Mouse (Mus musculus): ENCODE measurements around the gene Igf2bp2.

The Igf2bp2 gene

DNA sequence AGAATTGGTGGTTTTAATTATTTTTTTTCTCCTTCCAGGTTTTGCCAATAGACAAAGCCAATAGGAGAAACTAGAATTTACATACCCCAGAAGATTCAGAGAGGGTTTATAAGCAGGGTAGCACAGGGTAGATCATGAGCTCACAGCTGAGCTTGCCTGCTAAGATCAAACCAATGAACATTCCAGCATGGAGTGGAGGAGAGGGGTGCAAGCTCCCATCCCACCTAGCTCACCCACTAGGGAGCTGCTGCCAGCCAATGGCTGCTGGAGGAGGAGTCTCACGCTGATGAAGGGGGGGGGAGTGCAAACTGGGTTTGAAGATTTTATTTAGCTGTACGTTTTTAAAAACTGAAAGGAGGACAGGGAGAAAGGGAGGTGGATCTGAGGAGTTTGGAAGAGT lies 14.0 kb downstream of the Igf2bp2 start:
- no peak for DNase-seq (ENCODE audit: low spot score)

DNA sequence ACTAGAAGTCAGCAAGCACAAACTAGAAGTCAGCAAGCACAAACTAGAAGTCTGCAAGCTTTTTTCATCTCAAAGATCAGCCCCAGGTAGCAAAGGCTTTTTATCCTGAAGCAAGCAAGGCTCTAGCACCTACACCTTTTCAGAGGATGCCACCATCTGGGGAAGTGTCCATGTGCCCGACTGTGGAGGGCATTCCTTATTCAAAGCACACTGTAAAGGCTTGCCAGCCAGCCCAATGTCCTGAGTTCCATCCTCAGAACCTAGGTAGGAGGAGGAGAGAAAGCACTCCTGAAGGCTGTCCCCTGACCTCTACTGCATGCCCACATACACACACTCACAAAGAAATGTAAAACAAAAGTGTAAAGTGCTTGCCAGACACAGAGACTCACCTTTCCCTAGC lies 16.0 kb downstream of the Igf2bp2 start:
- DNase-seq (ENCODE audit: low spot score): no peak

GRCm38 (mm10) chr16:22146071-22146470 lies 17.0 kb downstream of the Igf2bp2 start:
- no peak for DNase-seq (ENCODE audit: low spot score)

GRCm38 (mm10) chr16:22144490-22144889 lies 18.6 kb downstream of the Igf2bp2 start:
- no peak for DNase-seq (ENCODE audit: low spot score)

GRCm38 (mm10) chr16:22140861-22141260 lies 22.2 kb downstream of the Igf2bp2 start:
- no peak for DNase-seq (ENCODE audit: low spot score)

GRCm38 (mm10) chr16:22139821-22140220 lies 23.3 kb downstream of the Igf2bp2 start:
- no peak for DNase-seq (ENCODE audit: low spot score)

DNA sequence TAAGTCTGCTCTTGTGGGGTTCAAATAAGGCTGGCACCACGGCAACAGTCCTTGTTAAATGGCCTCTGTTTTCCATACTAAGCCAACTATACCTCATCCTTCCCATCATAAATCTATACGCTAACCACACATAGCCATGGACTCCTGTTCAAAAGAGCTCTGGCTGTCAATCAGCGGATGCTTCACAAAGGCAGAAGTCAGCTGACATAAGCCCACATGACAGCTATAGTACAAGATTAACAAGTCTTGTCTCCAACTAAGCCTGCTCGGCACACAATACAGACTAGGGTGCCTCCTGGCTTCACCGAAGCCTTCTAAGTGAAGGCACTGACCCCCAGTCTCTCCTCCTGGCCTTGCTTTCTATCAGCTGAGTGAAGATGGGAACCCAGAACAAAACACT lies 26.9 kb downstream of the Igf2bp2 start:
- DNase-seq (ENCODE audit: low spot score): no peak

GRCm38 (mm10) chr16:22131321-22131720 lies 31.8 kb downstream of the Igf2bp2 start:
- no peak for DNase-seq (ENCODE audit: low spot score)

- no peak for DNase-seq (ENCODE audit: low spot score)
Observed at GRCm38 (mm10) chr16:22129511-22129910, 33.6 kb downstream of the Igf2bp2 start.

- DNase-seq (ENCODE audit: low spot score): no peak
Observed at GRCm38 (mm10) chr16:22128595-22128994, 34.5 kb downstream of the Igf2bp2 start.

DNA sequence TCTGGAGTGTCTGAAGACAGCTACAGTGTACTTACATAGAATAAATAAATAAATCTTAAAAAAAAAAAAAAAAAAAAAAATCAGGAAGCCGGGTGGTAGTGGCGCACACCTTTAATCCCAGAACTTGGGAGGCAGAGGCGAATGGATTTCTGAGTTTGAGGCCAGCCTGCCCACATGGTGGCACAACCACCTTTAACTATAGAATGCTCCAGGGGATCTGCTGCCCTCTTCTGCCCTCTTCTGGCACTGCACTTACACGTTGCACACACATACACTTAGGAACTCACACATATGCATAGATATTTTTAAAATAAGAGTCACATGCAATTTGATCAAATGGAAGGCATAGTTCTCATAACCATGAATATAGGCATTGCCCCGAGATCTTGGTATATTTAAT lies 35.3 kb downstream of the Igf2bp2 start:
- no peak for DNase-seq (ENCODE audit: low spot score)

GRCm38 (mm10) chr16:22126936-22127335 lies 36.2 kb downstream of the Igf2bp2 start:
- no peak for DNase-seq (ENCODE audit: low spot score)

- no peak for DNase-seq (ENCODE audit: low spot score)
Observed at GRCm38 (mm10) chr16:22124325-22124918, 38.7 kb downstream of the Igf2bp2 start.

DNA sequence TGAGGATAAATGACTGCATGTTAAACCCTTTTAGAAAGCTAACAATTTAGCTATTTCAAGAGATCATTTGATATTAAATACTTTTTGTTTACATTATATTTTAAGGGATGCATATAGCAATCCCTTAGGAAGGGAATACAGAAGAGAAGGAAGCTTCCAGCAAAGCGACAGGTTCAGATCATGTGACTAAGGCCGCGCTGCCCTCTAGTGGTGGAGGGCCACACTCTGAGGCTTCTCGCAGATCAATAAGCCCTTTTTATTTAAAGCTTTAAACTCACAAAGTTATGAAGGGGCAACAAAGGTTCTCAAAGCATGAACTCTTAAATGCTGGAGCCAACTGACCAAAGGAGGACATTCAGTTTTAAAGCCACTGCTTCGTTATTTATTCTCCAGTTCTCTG lies 39.4 kb downstream of the Igf2bp2 start:
- DNase-seq (ENCODE audit: low spot score): no peak

DNA sequence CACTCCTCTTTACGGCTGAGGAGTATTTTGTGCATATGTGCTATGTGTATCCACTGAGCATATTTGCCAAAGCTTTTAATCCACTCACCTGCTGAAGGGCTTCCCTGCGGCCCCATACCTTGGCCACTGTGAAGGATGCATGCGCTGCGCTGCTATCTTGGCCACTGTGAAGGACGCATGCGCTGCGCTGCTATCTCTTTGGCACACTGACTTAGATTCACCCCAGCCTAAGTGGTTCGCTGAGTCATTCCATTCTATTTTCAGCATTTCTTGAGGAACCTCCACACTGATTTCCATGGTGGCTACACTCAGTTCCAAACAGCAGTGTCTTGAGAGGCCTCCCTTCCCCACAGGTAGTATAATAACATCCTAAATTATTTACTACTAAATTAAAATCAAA lies 42.0 kb downstream of the Igf2bp2 start:
- peak; percentile 13 for DNase-seq (ENCODE audit: low spot score)

DNA sequence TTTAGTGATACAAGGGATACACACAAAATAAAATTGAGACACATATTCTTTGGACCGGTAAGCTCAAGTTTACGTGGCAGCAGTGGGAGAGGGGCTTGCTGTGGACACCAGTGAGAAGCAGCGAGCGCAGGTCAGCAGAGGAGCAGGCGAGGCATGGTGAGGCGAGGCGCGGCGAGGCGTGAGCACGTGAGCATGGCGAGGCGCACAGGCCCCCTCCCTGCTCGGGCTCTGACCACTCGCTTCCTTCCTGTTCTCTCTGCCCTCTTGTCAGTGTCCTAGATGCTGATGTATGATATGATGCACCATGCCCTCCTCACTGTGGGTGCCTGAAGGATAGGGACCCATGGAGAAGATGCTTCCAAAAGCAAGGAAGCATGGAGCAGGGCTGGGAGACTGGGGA lies 43.6 kb downstream of the Igf2bp2 start:
- DNase-seq (ENCODE audit: low spot score): no peak

DNA sequence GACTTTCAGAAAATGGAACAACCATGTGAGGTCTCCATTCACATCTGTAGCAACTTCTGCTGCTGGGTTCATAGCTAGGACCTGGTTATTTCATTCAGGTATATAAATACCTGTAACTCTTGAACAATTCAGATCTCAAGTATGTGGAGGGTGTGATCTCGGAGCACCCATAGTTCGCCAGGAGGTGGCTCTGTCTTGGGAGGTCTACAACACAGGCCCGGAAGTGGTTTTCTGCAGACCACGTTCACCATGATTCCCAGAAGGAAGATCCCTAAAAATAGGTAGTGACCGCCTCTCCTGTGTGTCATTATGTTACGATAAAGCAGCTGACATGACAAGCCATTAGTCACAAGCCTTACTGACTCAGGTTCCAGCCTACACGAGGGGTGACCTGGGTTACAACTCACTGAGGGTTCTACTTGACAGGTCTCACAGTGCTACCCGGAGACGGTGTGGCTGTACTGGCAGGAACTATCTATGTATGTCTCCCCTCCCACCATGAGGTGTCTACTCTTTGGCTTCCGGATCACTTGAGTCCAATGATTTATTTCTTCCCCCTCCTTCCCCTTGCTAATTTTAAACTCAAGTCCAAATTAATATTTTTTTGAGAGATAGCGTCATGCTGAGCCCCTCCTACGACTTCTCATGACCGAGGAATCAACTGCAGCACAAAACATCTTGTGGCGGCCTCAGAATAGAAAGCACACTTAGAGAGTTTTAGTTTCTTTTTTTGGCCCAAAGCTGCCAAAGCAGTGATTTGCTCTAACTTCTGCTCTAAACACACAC lies 44.2 kb downstream of the Igf2bp2 start:
- DNase-seq (ENCODE audit: low spot score): no peak

DNA sequence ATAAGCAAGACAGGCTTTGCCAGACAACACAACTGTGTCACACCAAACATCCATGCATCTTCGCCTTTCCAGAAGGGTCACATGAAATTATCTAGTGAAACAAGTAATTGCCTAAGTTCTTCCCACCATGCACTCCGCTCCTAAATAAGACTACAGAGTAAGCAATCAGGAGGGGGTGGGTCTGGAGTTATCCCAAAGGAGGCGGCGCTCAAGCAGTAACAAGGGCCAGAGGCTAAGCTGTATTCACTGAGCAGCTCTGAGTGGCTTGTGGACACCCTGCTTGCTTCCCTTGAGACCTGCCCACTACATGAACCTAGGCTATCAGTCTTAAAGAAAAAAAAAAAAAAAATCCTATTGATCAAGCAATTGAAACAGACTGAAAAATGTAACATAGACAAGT lies 44.9 kb downstream of the Igf2bp2 start:
- DNase-seq (ENCODE audit: low spot score): no peak

- DNase-seq (ENCODE audit: low spot score): no peak
Observed at GRCm38 (mm10) chr16:22116748-22117147, 46.4 kb downstream of the Igf2bp2 start.

DNA sequence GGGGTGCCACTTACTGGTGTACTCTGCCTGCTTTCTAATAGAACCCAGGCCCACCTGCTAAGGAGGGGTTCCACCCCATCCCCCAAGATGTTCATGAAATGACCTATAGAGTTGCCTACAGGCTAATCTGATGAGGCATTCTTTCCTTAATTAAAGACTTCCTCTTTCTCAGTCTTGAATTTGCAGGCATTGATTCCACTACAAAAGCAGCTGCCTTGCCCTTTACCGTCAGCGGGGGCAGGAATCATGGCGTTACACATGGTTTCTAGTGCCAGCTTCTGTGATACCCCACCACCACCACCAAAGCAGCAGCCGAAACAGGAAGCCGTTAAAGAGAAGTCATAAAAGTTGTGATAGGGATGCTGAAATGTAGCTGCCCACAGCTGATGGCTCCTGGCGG lies 47.0 kb downstream of the Igf2bp2 start:
- no peak for DNase-seq (ENCODE audit: low spot score)

GRCm38 (mm10) chr16:22110036-22110435 lies 53.1 kb downstream of the Igf2bp2 start:
- no peak for DNase-seq (ENCODE audit: low spot score)

- DNase-seq (ENCODE audit: low spot score): no peak
Observed at GRCm38 (mm10) chr16:22109159-22109558, 53.9 kb downstream of the Igf2bp2 start.

DNA sequence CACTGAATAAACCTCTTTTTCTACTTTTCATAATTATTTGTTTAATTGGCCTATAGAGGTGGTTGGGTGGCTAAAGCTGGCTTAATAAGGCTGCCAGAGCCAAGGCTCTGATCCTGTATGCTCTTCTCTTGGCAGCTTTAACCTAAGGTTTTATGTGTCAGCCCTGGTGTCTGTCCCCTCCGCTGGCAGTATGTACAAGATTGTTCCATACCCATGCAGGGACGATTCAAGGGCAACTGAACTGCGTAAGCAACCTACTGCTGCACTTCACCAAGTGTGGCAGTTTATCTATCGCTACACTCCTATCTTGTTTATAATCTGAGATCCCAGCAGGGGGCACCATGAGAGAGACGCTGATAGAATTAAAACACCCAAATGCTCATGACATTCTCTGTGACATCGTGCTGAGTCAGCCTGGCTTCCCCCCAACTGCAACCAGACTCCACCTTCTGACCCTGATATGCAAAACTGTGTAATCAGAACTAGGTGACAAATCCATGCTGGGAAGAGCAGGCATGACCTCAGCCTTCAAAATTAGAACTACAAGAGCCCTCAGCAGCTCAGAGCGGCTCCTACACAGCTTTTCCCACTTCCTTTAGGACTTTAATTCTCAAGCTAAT lies 55.1 kb downstream of the Igf2bp2 start:
- DNase-seq (ENCODE audit: low spot score): peak; percentile 54
